Mouse (Mus musculus): ENCODE results near the gene Nmt1. TPM values are rescaled to one million over a fixed set of nuclear protein-coding genes. Genes with fewer than 3 reads are reported as not detected.

Nmt1 gene
- total RNA-seq, 2 experiments from 2014 or later, result 165 to 167 TPM

GRCm38 (mm10) chr11:103078131-103078530 lies 50.1 kb downstream of the Nmt1 start:
- no peak for DNase-seq

- no peak for DNase-seq
Measured at GRCm38 (mm10) chr11:103080323-103081091, 52.5 kb downstream of the Nmt1 start.

GRCm38 (mm10) chr11:103081631-103082030 lies 53.6 kb downstream of the Nmt1 start:
- no peak for DNase-seq

- peak in 1 of 2 experiments; percentile 1 for DNase-seq
Measured at GRCm38 (mm10) chr11:103093306-103093705, 65.3 kb downstream of the Nmt1 start.

- DNase-seq, result peak in 1 of 2 experiments; percentile 1
Measured at GRCm38 (mm10) chr11:103093862-103094833, 66.2 kb downstream of the Nmt1 start.

GRCm38 (mm10) chr11:103095107-103095670 lies 67.2 kb downstream of the Nmt1 start:
- DNase-seq, result peak in 1 of 2 experiments; percentile 2

- DNase-seq, result no peak
Measured at GRCm38 (mm10) chr11:103095801-103096200, 67.8 kb downstream of the Nmt1 start.

GRCm38 (mm10) chr11:103096979-103097894 lies 69.2 kb downstream of the Nmt1 start:
- no peak for DNase-seq

GRCm38 (mm10) chr11:103098531-103099190 lies 70.7 kb downstream of the Nmt1 start:
- DNase-seq, result no peak

- no peak for DNase-seq
Measured at GRCm38 (mm10) chr11:103099352-103099940, 71.5 kb downstream of the Nmt1 start.

- DNase-seq, result no peak
Measured at GRCm38 (mm10) chr11:103100361-103100760, 72.4 kb downstream of the Nmt1 start.

- peak; percentile 70 to 75 for DNase-seq
Measured at GRCm38 (mm10) chr11:103101481-103101865, 73.5 kb downstream of the Nmt1 start, which contains the start of the genes Plcd3 and Acbd4. Gene Plcd3 (minus strand): TSS chr11:103101658. Gene Acbd4 (plus strand): TSS chr11:103101682.

- peak; percentile 62 to 68 for DNase-seq
Measured at GRCm38 (mm10) chr11:103101866-103102501, 74.0 kb downstream of the Nmt1 start.

GRCm38 (mm10) chr11:103102725-103103349 lies 74.8 kb downstream of the Nmt1 start:
- peak; percentile 97 to 98 for DNase-seq

- no peak for DNase-seq
Measured at GRCm38 (mm10) chr11:103103621-103104020, 75.6 kb downstream of the Nmt1 start.

- no peak for DNase-seq
Measured at GRCm38 (mm10) chr11:103104469-103104868, 76.5 kb downstream of the Nmt1 start.

GRCm38 (mm10) chr11:103105180-103105725 lies 77.3 kb downstream of the Nmt1 start:
- DNase-seq, result no peak

GRCm38 (mm10) chr11:103105810-103106209 lies 77.8 kb downstream of the Nmt1 start:
- no peak for DNase-seq

GRCm38 (mm10) chr11:103106386-103106785 lies 78.4 kb downstream of the Nmt1 start:
- no peak for DNase-seq

All from layer of hippocampus, postnatal 36 days (tissue).